Mouse (Mus musculus): Measurements from ENCODE around the gene Cngb1. TPM values are rescaled to one million over a fixed set of nuclear protein-coding genes. Genes with fewer than 3 reads are reported as not detected.

Cngb1 gene
- polyA plus RNA-seq, 1 experiment, result not detected

DNA sequence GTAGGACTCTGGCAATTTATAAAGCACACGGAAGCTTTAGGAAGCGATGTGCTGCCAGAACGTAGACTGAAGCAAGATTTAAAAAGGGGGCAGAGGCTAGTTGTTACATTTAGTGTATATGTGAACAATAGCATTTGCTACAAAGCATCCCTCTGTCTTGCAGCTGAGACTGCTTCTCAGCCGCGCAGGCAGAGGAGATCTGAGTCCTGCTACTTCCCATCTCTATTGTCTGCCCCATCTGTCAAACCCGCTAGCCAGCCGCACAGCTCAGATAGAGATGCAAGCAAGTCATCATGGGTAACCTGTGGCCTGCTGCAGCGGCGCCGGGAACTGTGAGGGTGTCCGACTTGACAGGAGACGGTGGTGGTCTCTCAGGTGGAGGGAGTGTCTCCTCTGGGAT is 35.9 kb downstream of the Cngb1 start:
- no peak overlapping the region for H3K4me3 ChIP-seq (replicated peaks)
- H3K36me3 ChIP-seq (ENCODE audit: control insufficient read depth), result no peaks in the 10 kb centered on the region
- TF ChIP-seq GATA1 (IDR thresholded peaks at IDR 0.05; ENCODE audit: low read length) (no peak), TAL1 (IDR thresholded peaks at IDR 0.05; ENCODE audit: low read length) (no peak)
- no peaks in the 10 kb centered on the region for H3K4me1 ChIP-seq (ENCODE audit: control insufficient read depth)
- H3K27me3 ChIP-seq (ENCODE audit: control insufficient read depth), result no peaks in the 10 kb centered on the region
- H3K9me3 ChIP-seq (ENCODE audit: control insufficient read depth, low read length), result no peaks in the 10 kb centered on the region

- TF ChIP-seq GATA1 (IDR thresholded peaks at IDR 0.05; ENCODE audit: low read length), result no peak
- TF ChIP-seq TAL1 (IDR thresholded peaks at IDR 0.05; ENCODE audit: low read length), result no peak
Observed at GRCm38 (mm10) chr8:95262181-95262580, 44.2 kb downstream of the Cngb1 start.

GRCm38 (mm10) chr8:95255611-95256010 is 50.8 kb downstream of the Cngb1 start:
- Histone ChIP-seq H3K9me3 (ENCODE audit: control insufficient read depth, low read length) (no peaks in the 10 kb centered on the region), H3K4me3 (replicated peaks) (no peak overlapping the region)
- no peak for TF ChIP-seq TAL1 (IDR thresholded peaks at IDR 0.05; ENCODE audit: low read length)
- TF ChIP-seq GATA1 (IDR thresholded peaks at IDR 0.05; ENCODE audit: low read length), result no peak

More at GRCm38 (mm10) chr8:95262181-95262580, 44.2 kb downstream of the Cngb1 start:
- H3K4me1 ChIP-seq (ENCODE audit: control insufficient read depth), result no peaks in the 10 kb centered on the region
- H3K9me3 ChIP-seq (ENCODE audit: control insufficient read depth, low read length), result no peaks in the 10 kb centered on the region
- no peaks in the 10 kb centered on the region for H3K36me3 ChIP-seq (ENCODE audit: control insufficient read depth)
- no peak overlapping the region for H3K4me3 ChIP-seq (replicated peaks)
- no peaks in the 10 kb centered on the region for H3K27me3 ChIP-seq (ENCODE audit: control insufficient read depth)

GRCm38 (mm10) chr8:95254564-95255434 is 51.6 kb downstream of the Cngb1 start:
- TF ChIP-seq TAL1 (IDR thresholded peaks at IDR 0.05; ENCODE audit: low read length) (no peak), GATA1 (IDR thresholded peaks at IDR 0.05; ENCODE audit: low read length) (no peak)
- Histone ChIP-seq H3K36me3 (ENCODE audit: control insufficient read depth) (no peaks in the 10 kb centered on the region), H3K4me1 (ENCODE audit: control insufficient read depth) (peaks cover 3% of the 10 kb centered on the region), H3K9me3 (ENCODE audit: control insufficient read depth, low read length) (no peaks in the 10 kb centered on the region), H3K27me3 (ENCODE audit: control insufficient read depth) (no peaks in the 10 kb centered on the region), H3K4me3 (replicated peaks) (no peak overlapping the region)

More at GRCm38 (mm10) chr8:95255611-95256010, 50.8 kb downstream of the Cngb1 start:
- H3K27me3 ChIP-seq (ENCODE audit: control insufficient read depth), result no peaks in the 10 kb centered on the region
- H3K36me3 ChIP-seq (ENCODE audit: control insufficient read depth), result no peaks in the 10 kb centered on the region
- H3K4me1 ChIP-seq (ENCODE audit: control insufficient read depth), result peaks cover 3% of the 10 kb centered on the region

GRCm38 (mm10) chr8:95252056-95252455 is 54.3 kb downstream of the Cngb1 start:
- no peak for TF ChIP-seq TAL1 (IDR thresholded peaks at IDR 0.05; ENCODE audit: low read length)
- no peak for TF ChIP-seq GATA1 (IDR thresholded peaks at IDR 0.05; ENCODE audit: low read length)
- no peaks in the 10 kb centered on the region for H3K36me3 ChIP-seq (ENCODE audit: control insufficient read depth)
- no peaks in the 10 kb centered on the region for H3K9me3 ChIP-seq (ENCODE audit: control insufficient read depth, low read length)
- H3K4me1 ChIP-seq (ENCODE audit: control insufficient read depth), result peaks cover 3% of the 10 kb centered on the region
- no peaks in the 10 kb centered on the region for H3K27me3 ChIP-seq (ENCODE audit: control insufficient read depth)
- H3K4me3 ChIP-seq (replicated peaks), result no peak overlapping the region

GRCm38 (mm10) chr8:95249847-95250246 is 56.5 kb downstream of the Cngb1 start:
- TF ChIP-seq GATA1 (IDR thresholded peaks at IDR 0.05; ENCODE audit: low read length) (no peak), TAL1 (IDR thresholded peaks at IDR 0.05; ENCODE audit: low read length) (no peak)
- H3K27me3 ChIP-seq (ENCODE audit: control insufficient read depth), result no peaks in the 10 kb centered on the region

GRCm38 (mm10) chr8:95247277-95247676 is 59.1 kb downstream of the Cngb1 start:
- Histone ChIP-seq H3K4me3 (replicated peaks) (no peak overlapping the region), H3K36me3 (ENCODE audit: control insufficient read depth) (no peaks in the 10 kb centered on the region), H3K4me1 (ENCODE audit: control insufficient read depth) (peaks cover 6% of the 10 kb centered on the region), H3K9me3 (ENCODE audit: control insufficient read depth, low read length) (no peaks in the 10 kb centered on the region), H3K27me3 (ENCODE audit: control insufficient read depth) (no peaks in the 10 kb centered on the region)
- no peak for TF ChIP-seq TAL1 (IDR thresholded peaks at IDR 0.05; ENCODE audit: low read length)
- no peak for TF ChIP-seq GATA1 (IDR thresholded peaks at IDR 0.05; ENCODE audit: low read length)

More at GRCm38 (mm10) chr8:95249847-95250246, 56.5 kb downstream of the Cngb1 start:
- Histone ChIP-seq H3K4me1 (ENCODE audit: control insufficient read depth) (peaks cover under 1% of the 10 kb centered on the region; the same call in 1 of the 2 replicates), H3K4me3 (replicated peaks) (no peak overlapping the region), H3K36me3 (ENCODE audit: control insufficient read depth) (no peaks in the 10 kb centered on the region), H3K9me3 (ENCODE audit: control insufficient read depth, low read length) (no peaks in the 10 kb centered on the region)

- no peaks in the 10 kb centered on the region for H3K27me3 ChIP-seq (ENCODE audit: control insufficient read depth)
- H3K36me3 ChIP-seq (ENCODE audit: control insufficient read depth), result no peaks in the 10 kb centered on the region
- peaks cover 8% of the 10 kb centered on the region for H3K4me1 ChIP-seq (ENCODE audit: control insufficient read depth)
- TF ChIP-seq GATA1 (IDR thresholded peaks at IDR 0.05; ENCODE audit: low read length), result no peak
- no peaks in the 10 kb centered on the region for H3K9me3 ChIP-seq (ENCODE audit: control insufficient read depth, low read length)
- H3K4me3 ChIP-seq (replicated peaks), result no peak overlapping the region
Observed at GRCm38 (mm10) chr8:95245180-95245579, 61.2 kb downstream of the Cngb1 start.

DNA sequence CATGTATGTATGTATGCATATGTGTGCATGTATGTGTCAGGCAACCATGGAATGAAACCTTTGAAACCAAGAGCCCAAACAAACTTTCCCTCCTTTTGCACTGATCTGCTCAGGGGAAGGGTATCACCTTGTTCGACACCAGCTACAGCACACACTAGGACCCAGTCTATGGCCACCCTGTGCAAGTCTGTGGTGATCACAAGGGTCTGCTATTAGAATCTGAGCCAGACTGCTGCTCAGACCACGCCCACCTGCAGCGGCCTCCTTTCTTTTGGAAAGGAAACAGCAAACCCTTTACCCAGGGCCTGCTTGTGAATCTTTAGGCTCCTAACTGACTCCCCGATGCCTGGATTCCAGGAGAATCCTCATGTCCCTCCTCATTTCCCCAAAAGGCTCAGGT is 62.5 kb downstream of the Cngb1 start:
- peaks cover 8% of the 10 kb centered on the region for H3K4me1 ChIP-seq (ENCODE audit: control insufficient read depth)

More for the DNA sequence above, 62.5 kb downstream of the Cngb1 start:
- no peak for TF ChIP-seq GATA1 (IDR thresholded peaks at IDR 0.05; ENCODE audit: low read length)
- no peak for TF ChIP-seq TAL1 (IDR thresholded peaks at IDR 0.05; ENCODE audit: low read length)
- H3K36me3 ChIP-seq (ENCODE audit: control insufficient read depth), result no peaks in the 10 kb centered on the region
- H3K27me3 ChIP-seq (ENCODE audit: control insufficient read depth), result no peaks in the 10 kb centered on the region
- no peaks in the 10 kb centered on the region for H3K9me3 ChIP-seq (ENCODE audit: control insufficient read depth, low read length)
- no peak overlapping the region for H3K4me3 ChIP-seq (replicated peaks)

Measured in erythroblast, embryonic 14.5 days (primary cell).